Mouse (Mus musculus) CH12.LX (cell line): Measurements from ENCODE around the gene Syn3. TPM values are rescaled to one million over a fixed set of nuclear protein-coding genes. Genes with fewer than 3 reads are reported as not detected.

Source experiments
- DNase-seq: peaks from one replicate; pipeline ENCODE4 v3.0.0-alpha.2; 2013; ENCODE audit errors: extremely low read depth
- H3K27ac ChIP-seq: 2 replicates; pipeline ENCODE4 v1.5.1; 2012; ENCODE audit warnings: low read depth, mild to moderate bottlenecking, control low read depth, moderate library complexity; ENCODE audit not compliant: insufficient read depth
- H3K27me3 ChIP-seq: replicated peaks from 2 replicates; pipeline ENCODE3; 2012; ENCODE audit warnings: inconsistent platforms
- H3K36me3 ChIP-seq, 2 experiments: replicated peaks in 1 of 2; 2 replicates each; pipeline versions ENCODE3 to v1.6.1; 2012; ENCODE audit warnings: inconsistent platforms in 1 of 2, low read length in 1 of 2, mild to moderate bottlenecking in 1 of 2, mixed read lengths in 1 of 2, moderate library complexity in 1 of 2; ENCODE audit not compliant: control insufficient read depth in 1 of 2, insufficient read depth in 1 of 2
- H3K4me1 ChIP-seq, 2 experiments: 2 replicates each; pipeline ENCODE4 v1.6.1; 2012; ENCODE audit warnings: inconsistent platforms in 1 of 2, moderate library complexity in 1 of 2; ENCODE audit not compliant: insufficient read depth in 2 of 2, control insufficient read depth in 1 of 2
- H3K4me2 ChIP-seq: 2 replicates; pipeline ENCODE4 v1.6.1; 2012; ENCODE audit warnings: low read depth, mild to moderate bottlenecking, control low read depth; ENCODE audit not compliant: poor library complexity, insufficient read depth, severe bottlenecking
- H3K4me3 ChIP-seq, 3 experiments: fragments of 150-350 bp in 1 of 3; sonication (generic) in 1 of 3; replicated peaks in 1 of 3; 2 replicates each; pipeline versions ENCODE3 to v1.5.1; 2011 to 2012; ENCODE audit warnings: low read depth in 2 of 3, low read length in 2 of 3, mild to moderate bottlenecking in 2 of 3, moderate library complexity in 2 of 3, control low read depth in 1 of 3, improper control_type of control experiment in 1 of 3, inconsistent platforms in 1 of 3, mixed read lengths in 1 of 3; ENCODE audit not compliant: poor library complexity in 1 of 3
- H3K79me2 ChIP-seq: replicated peaks from 2 replicates; pipeline ENCODE4 v1.6.1; 2012; ENCODE audit warnings: mild to moderate bottlenecking, moderate library complexity; ENCODE audit not compliant: control insufficient read depth, poor library complexity, insufficient read depth, severe bottlenecking; ENCODE audit errors: extremely low read depth
- H3K9ac ChIP-seq: 2 replicates; pipeline ENCODE4 v1.6.1; 2012; ENCODE audit warnings: low read depth, mild to moderate bottlenecking, control low read depth, moderate library complexity; ENCODE audit not compliant: insufficient read depth
- H3K9me3 ChIP-seq: replicated peaks from 2 replicates; pipeline ENCODE3; 2012; ENCODE audit warnings: low read length, inconsistent platforms, mixed read lengths
- BHLHE40 ChIP-seq: IDR thresholded peaks from 2 replicates; pipeline ENCODE4 v1.6.1; 2011; ENCODE audit warnings: mild to moderate bottlenecking, low read depth, low read length, improper control_type of control experiment
- CTCF ChIP-seq, 2 experiments: IDR thresholded peaks in 1 of 2; conservative IDR thresholded peaks in 1 of 2; 2 replicates each; pipeline ENCODE4 v1.5.1; 2011 to 2012; ENCODE audit warnings: low read depth in 2 of 2, low read length in 2 of 2, improper control_type of control experiment in 1 of 2, inconsistent platforms in 1 of 2, mild to moderate bottlenecking in 1 of 2, moderate library complexity in 1 of 2
- E2F4 ChIP-seq: IDR thresholded peaks from 2 replicates; pipeline ENCODE4 v1.6.1; 2011; ENCODE audit warnings: low read depth, low read length, improper control_type of control experiment; ENCODE audit not compliant: insufficient replicate concordance
- ETS1 ChIP-seq: conservative IDR thresholded peaks from 2 replicates; pipeline ENCODE4 v1.6.1; 2012; ENCODE audit warnings: low read depth, mild to moderate bottlenecking, inconsistent platforms, low read length, improper control_type of control experiment, moderate library complexity
- JUN ChIP-seq: IDR thresholded peaks from 2 replicates; pipeline ENCODE4 v1.6.1; 2011; ENCODE audit warnings: low read depth, mild to moderate bottlenecking, low read length, improper control_type of control experiment, moderate library complexity; ENCODE audit not compliant: insufficient read depth
- MEF2A ChIP-seq: IDR thresholded peaks from 2 replicates; pipeline ENCODE4 v1.6.1; 2014; ENCODE audit warnings: low read depth, mild to moderate bottlenecking, inconsistent platforms, low read length, improper control_type of control experiment, borderline replicate concordance
- PAX5 ChIP-seq: IDR thresholded peaks from 2 replicates; pipeline ENCODE4 v1.6.1; 2012; ENCODE audit warnings: low read length, inconsistent platforms, mixed read lengths
- POLR2AphosphoS2 ChIP-seq: IDR thresholded peaks from 2 replicates; pipeline ENCODE4 v1.6.1; 2011; ENCODE audit warnings: low read depth, low read length, improper control_type of control experiment
- RAD21 ChIP-seq: IDR thresholded peaks from 2 replicates; pipeline ENCODE4 v1.6.1; 2011; ENCODE audit warnings: low read depth, mild to moderate bottlenecking, low read length, improper control_type of control experiment, moderate library complexity
- SMC3 ChIP-seq: IDR thresholded peaks from 2 replicates; pipeline ENCODE4 v1.6.1; 2011; ENCODE audit warnings: low read depth, low read length, improper control_type of control experiment
- USF1 ChIP-seq: IDR thresholded peaks from 2 replicates; pipeline ENCODE4 v1.6.1; 2014; ENCODE audit warnings: low read depth, mild to moderate bottlenecking, inconsistent platforms, low read length, improper control_type of control experiment
- USF2 ChIP-seq: conservative IDR thresholded peaks from 2 replicates; pipeline ENCODE4 v1.6.1; 2011; ENCODE audit warnings: low read depth, low read length, improper control_type of control experiment
- ZMIZ1 ChIP-seq: IDR thresholded peaks from 2 replicates; pipeline ENCODE4 v1.6.1; 2012; ENCODE audit warnings: low read depth, mild to moderate bottlenecking, inconsistent platforms, low read length, improper control_type of control experiment
- ZNF384 ChIP-seq: IDR thresholded peaks from 2 replicates; pipeline ENCODE4 v1.6.1; 2012; ENCODE audit warnings: low read depth, low read length, improper control_type of control experiment, inconsistent platforms
- dilution Hi-C: fragments of 300-500 bp; cut with MboI; formaldehyde crosslinking; loops from 2 replicates; pipeline ENCODE4 v1.14.3; 2020; ENCODE audit warnings: low sequenced_read_pairs; ENCODE audit not compliant: extremely low pct_unique_long_range_greater_than_20kb, extremely low pct_ligation_motif_present
- in situ Hi-C: fragments of 300-500 bp; cut with MboI; formaldehyde crosslinking; loops from 3 replicates; pipeline ENCODE4 v1.14.3; 2019; ENCODE audit warnings: low sequenced_read_pairs, low pct_ligation_motif_present, low pct_unique_long_range_greater_than_20kb, mixed read lengths
- polyA plus RNA-seq: library from polyadenylated mRNA; unstranded; fragments of >175 nt; gene quantifications from 2 replicates; pipeline ENCODE4 v1.2.1, GENCODE M21; 2012; ENCODE audit warnings: low read depth; ENCODE audit not compliant: insufficient read length
- total RNA-seq, 2 experiments: library from RNA; depleted of rRNA; stranded (reverse); fragments of 300-350 nt in 1 of 2; fragments of >200 nt in 1 of 2; gene quantifications; 2 replicates each; pipeline ENCODE4 v1.2.3; 2012 to 2014

Gene Syn3
- total and polyA plus RNA-seq, 3 experiments = 2.8 to 8.9 (median 5.6) TPM

DNA sequence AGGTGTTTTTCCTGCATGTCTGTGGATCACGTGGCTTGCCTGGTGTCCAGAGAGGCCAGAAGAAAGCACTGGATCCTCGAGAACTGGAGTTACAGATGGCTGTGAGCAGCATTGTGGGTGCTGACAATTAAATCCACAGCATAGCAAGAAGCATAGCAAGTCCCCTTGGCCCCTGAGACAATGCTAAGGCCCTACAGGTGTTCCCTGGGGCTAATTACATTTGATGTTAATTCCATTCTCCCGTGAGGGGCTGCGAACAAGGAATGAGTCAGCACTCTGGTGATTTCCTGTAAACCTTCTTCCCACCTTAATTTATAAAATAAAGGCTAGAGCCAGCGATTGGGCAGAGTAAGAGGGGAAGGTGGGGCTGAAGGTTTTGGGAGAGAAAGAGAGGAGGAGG lies 479.9 kb downstream of the Syn3 start:
- no peak overlapping the region for H3K4me2 ChIP-seq
- no peaks in the 10 kb centered on the region for H3K36me3 ChIP-seq
- H3K9me3 ChIP-seq = no peaks in the 10 kb centered on the region
- H3K79me2 ChIP-seq = no peaks in the 10 kb centered on the region; the same call in 1 of the 2 replicates
- DNase-seq = no peak
- H3K9ac ChIP-seq = no peak overlapping the region
- in situ Hi-C loops (no loop called here), dilution Hi-C loops (no loop called here)
- peaks cover 0 to 24% of the 10 kb centered on the region in 2 experiments; a peak in 2 of 4 replicates for H3K4me1 ChIP-seq
- H3K27ac ChIP-seq = no peak overlapping the region
- TF ChIP-seq MEF2A (no peak), JUN (no peak), POLR2AphosphoS2 (no peak)
- H3K4me3 ChIP-seq = no peak overlapping the region
- peaks cover 3% of the 10 kb centered on the region for H3K27me3 ChIP-seq

GRCm38 (mm10) chr10:86017781-86018180 lies 480.9 kb downstream of the Syn3 start:
- no peaks in the 10 kb centered on the region; the same call in 1 of the 2 replicates for H3K79me2 ChIP-seq
- H3K9me3 ChIP-seq = no peaks in the 10 kb centered on the region
- TF ChIP-seq CTCF (conservative IDR thresholded peaks at IDR 0.05 in 1 of 2, IDR thresholded peaks at IDR 0.05 in 1 of 2; ENCODE audit: low read depth in 2 of 2, low read length in 2 of 2) (no peak), USF2 (no peak), E2F4 (no peak), USF1 (no peak), BHLHE40 (no peak), SMC3 (no peak), ETS1 (no peak), MEF2A (no peak), ZMIZ1 (no peak), RAD21 (no peak)
- H3K27ac ChIP-seq = no peak overlapping the region
- H3K27me3 ChIP-seq = peaks cover 3% of the 10 kb centered on the region
- no peak overlapping the region for H3K4me3 ChIP-seq
- DNase-seq = no peak
- in situ Hi-C loops (no loop called here), dilution Hi-C loops (no loop called here)
- H3K36me3 ChIP-seq = no peaks in the 10 kb centered on the region
- no peak overlapping the region for H3K4me2 ChIP-seq
- peaks cover 0 to 15% of the 10 kb centered on the region in 2 experiments; a peak in 2 of 4 replicates for H3K4me1 ChIP-seq
- H3K9ac ChIP-seq = no peak overlapping the region

DNA sequence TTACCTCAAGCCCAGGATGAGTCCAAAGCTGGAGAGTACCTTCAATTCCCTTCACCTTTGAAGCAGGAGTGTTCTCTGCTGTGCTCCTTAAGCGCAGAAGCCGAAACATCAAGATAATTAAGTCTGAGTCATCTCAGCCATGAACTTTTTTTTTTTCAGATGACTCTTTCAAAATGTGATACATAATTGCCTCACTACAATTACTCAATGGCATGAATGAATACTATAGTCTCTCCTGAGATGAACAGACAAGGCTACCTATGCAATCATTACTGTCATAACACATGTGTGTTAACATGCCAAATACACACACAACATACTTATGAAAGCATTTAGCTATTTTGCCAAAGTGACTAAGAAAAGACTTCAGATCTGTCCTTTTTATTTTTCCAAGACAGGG lies 486.9 kb downstream of the Syn3 start, which contains the start of gene Bpifc:
Gene Bpifc (minus strand): TSS at position 115 of the 400 bp plus-strand sequence.
- no peaks in the 10 kb centered on the region for H3K9me3 ChIP-seq

More for the DNA sequence above, 486.9 kb downstream of the Syn3 start, which contains the start of gene Bpifc:
- no peaks in the 10 kb centered on the region for H3K79me2 ChIP-seq
- H3K9ac ChIP-seq = no peak within 1 kb of the TSS
- no peaks in the 10 kb centered on the region for H3K4me1 ChIP-seq
- peaks cover 7% of the 10 kb centered on the region for H3K27me3 ChIP-seq
- H3K4me2 ChIP-seq = no peak within 1 kb of the TSS
- in situ Hi-C loops (no loop called here), dilution Hi-C loops (no loop called here)
- H3K36me3 ChIP-seq = no peaks in the 10 kb centered on the region
- no peak for DNase-seq
- TF ChIP-seq BHLHE40 (no peak), JUN (no peak), PAX5 (no peak), ZNF384 (no peak), CTCF (conservative IDR thresholded peaks at IDR 0.05 in 1 of 2, IDR thresholded peaks at IDR 0.05 in 1 of 2; ENCODE audit: low read depth in 2 of 2, low read length in 2 of 2) (no peak)
- H3K4me3 ChIP-seq = no peak within 1 kb of the TSS
- no peak within 1 kb of the TSS for H3K27ac ChIP-seq
